Mouse (Mus musculus) layer of hippocampus, adult 2 months (tissue): Measurements from ENCODE around the gene Rnf181. TPM values are rescaled to one million over a fixed set of nuclear protein-coding genes. Genes with fewer than 3 reads are reported as not detected.

ENCODE experiments used
- DNase-seq, 2 experiments: peaks; one replicate each; pipeline ENCODE4 v3.0.0; 2022; ENCODE audit warnings: low spot score in 2 of 2
- H3K27ac ChIP-seq: fragments of 200-600 bp; 2 replicates; pipeline ENCODE4 v1.8.1; 2022
- H3K4me3 ChIP-seq: fragments of 200-600 bp; 2 replicates; pipeline ENCODE4 v1.8.1; 2022; ENCODE audit warnings: mild to moderate bottlenecking
- CTCF ChIP-seq: fragments of 200-600 bp; conservative IDR thresholded peaks from 2 replicates; pipeline ENCODE4 v1.8.1; 2022; ENCODE audit warnings: antibody characterized with exemption, mild to moderate bottlenecking, moderate library complexity
- total RNA-seq, 2 experiments: library from RNA; stranded (reverse); gene quantifications; 2 replicates each; pipeline ENCODE4 v1.2.3; 2021

The Rnf181 gene
- total RNA-seq, 2 experiments from 2014 or later: 74.7 to 86.1 TPM

DNA sequence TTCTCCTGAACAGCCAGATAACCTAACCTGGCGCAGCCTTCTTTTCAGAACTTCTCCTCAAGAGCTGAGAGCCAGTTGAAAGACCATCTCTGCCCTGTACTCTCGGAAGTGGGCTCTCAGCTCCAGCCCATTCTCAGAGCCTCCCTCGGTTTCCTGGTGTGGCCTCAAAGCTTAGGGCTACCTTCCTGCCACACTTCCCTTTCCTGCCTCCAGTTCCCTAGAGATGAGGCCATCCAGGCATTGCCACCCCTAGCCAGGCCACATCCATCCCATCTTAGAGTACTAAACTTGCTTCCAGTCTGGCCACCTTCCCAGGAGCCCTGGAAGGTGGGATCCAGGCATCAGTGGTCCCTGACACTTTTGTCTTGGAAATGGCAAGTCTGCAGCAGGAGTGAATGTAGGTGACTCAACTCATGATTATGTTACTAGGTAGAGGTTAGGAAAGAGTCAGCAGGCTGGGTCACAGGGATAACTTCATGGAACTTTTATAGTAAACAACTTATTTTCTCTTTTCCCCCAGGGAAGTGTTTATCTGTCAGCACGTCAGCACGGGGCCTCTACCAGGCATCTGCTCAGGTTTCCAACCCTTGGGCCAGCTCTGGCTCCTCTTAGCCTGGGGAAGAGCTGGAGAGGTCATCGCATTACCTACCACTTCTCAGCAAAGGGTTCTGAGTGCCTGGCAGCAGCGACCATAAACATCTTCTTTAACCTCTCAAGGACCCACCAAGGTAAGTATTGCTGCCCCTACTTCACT is 12.8 kb upstream of the Rnf181 start:
- Histone ChIP-seq H3K4me3 (peak overlapping the region; percentile 59), H3K27ac (peak overlapping the region; percentile 63; the same call in 1 of the 2 replicates)
- DNase-seq: no peak
- no peak for TF ChIP-seq CTCF

DNA sequence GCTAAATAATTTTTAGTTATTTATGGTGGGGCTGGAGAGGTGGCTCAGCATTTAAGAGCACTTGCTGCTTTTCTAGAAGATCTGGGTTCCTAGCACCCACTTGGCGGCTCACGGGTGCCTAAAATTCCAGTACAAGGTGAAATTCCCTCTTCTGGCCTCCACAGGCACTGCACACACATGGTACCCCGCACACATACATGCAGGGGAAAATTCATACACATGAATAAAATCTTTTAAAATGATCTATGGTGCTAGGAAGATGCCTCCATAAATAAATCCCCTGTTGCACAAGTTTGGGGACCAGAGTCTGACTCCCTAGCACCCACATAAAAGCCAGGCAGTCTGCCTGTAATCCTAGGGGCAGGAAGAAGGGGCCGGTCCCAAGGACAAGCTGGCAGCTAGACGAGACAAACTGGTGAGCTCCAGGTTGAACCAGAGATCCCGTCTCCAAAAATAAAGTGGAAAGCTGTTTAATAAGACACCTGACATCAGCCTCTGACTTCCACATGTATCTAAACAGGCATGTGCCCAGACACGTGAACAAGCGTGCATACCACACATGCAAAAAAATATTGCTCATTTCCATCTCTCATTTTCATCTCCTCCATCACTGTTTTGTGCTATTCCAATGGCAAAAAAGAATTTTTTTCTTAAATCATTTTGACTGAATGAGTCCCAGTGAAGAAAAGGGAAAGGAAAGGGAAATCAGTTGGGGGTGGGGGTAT is 11.9 kb upstream of the Rnf181 start:
- no peak overlapping the region for H3K27ac ChIP-seq
- TF ChIP-seq CTCF: peak; percentile 11
- DNase-seq: no peak
- H3K4me3 ChIP-seq: no peak overlapping the region

DNA sequence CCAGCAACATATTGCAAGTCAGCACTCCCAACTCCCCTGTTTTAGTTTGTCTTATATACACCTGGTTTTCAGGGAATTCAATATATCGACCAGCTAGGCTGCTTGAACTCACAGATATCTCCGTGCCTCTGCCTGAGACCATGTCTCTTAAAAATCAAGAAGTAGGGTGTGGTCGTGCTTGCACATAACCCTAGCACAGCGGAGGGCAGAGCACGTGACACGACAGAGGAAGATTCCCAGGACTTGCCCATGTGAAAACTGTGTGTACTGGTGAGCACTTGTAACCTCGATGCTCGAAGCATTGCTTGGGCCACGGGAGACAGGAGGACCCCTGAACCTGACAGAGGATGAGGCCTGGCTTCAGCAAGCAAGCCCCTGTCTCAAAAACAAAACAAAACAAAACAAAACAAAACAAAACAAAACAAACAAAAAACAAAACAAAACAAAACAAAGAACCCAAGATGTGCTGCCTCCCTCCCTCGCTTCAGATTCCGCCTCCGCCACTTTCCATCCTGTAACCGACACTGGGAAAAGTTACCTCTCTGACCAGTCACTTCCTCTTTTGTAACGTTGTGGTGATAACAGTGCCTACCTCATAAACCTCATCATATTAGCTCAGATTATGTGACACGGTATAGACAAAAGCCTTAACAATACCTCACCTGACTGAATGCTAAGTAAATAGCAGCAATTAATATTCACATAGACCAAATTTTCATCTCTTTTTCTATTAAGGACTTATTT is 8.2 kb upstream of the Rnf181 start:
- DNase-seq: no peak
- Histone ChIP-seq H3K27ac (no peak overlapping the region), H3K4me3 (no peak overlapping the region)
- TF ChIP-seq CTCF: no peak

DNA sequence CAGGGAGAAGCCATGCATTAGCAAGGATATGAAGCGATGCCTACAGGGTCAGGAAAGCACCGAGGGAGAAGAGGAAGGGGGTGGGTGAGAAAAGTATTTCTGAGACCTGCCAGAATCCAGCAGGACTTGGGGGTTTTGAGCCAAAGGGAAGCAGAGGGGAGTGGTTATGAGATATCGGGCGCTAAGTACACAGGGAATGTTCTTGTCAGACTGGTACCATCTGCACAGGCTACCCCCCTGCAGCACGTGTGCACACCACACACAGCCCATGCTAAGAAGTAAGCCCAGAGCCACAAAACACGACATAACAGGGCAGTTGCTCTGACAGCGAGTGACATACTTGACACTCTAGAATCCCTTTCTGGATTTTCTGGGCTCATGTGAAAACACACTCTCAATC is 7.5 kb upstream of the Rnf181 start:
- H3K4me3 ChIP-seq: no peak overlapping the region
- no peak overlapping the region for H3K27ac ChIP-seq
- no peak for TF ChIP-seq CTCF
- DNase-seq: no peak

DNA sequence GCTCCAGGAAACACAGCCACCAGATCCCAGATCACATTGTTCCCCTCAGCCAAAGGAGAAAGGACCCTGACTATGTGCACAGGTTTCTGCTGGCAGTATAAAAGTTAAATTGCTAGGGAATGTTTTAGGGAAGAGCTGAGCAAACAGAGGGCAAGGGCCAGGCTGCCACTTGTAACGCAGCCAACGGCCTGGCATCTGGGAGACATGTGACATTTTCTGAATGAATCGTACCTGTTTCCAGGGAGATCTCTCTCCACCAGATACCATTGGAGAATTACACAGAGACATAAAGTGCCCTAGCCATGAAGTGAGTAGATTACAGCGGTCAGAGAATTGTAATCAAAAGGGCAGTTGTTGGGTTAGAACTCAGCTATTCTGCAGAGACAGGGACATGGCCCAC is 6.4 kb upstream of the Rnf181 start:
- no peak for TF ChIP-seq CTCF
- H3K27ac ChIP-seq: no peak overlapping the region
- no peak for DNase-seq
- no peak overlapping the region for H3K4me3 ChIP-seq

DNA sequence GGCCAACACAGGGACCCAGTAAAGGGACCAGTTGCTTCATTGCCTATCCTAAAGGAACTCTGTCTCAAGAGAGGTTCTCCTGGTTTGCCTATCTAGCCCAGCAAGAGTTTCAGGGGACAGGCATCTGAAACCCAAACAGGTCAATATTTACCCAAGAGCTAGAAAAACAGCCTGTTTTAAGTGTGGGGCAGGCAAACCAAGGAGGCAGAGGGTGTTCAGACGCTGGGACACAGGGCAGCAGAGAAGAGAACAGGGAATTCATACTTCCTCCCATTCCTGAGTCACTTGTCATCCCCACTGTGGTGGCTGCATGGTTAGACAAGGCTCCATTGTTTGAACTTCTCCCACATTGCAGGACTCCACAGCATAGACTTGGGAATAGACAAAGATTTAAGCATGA is 4.8 kb upstream of the Rnf181 start:
- Histone ChIP-seq H3K4me3 (no peak overlapping the region), H3K27ac (peak overlapping the region; percentile 65; the same call in 1 of the 2 replicates)
- no peak for TF ChIP-seq CTCF
- no peak for DNase-seq

DNA sequence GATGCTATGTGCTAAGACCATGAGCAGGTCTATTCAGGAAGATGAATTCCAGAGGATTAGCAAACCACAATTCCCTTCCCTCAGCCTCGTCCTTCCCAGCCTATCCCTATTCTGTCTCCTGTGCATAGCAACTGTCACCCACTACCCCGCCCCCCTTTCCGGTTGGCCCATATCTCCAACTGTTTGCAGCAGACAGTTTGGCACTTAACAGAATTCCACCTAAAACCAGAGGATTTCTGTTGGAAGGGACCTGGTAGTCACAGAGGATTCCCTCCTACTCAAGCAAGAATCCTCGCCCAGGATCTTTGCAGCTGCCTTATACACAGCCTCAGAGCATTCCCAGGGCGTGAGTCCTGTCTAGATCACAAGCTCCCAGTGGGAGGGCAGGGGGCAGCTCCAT is 4.4 kb upstream of the Rnf181 start:
- no peak for TF ChIP-seq CTCF
- peak; percentile 57 to 63 for DNase-seq
- H3K27ac ChIP-seq: peak overlapping the region; percentile 65; the same call in 1 of the 2 replicates
- no peak overlapping the region for H3K4me3 ChIP-seq

DNA sequence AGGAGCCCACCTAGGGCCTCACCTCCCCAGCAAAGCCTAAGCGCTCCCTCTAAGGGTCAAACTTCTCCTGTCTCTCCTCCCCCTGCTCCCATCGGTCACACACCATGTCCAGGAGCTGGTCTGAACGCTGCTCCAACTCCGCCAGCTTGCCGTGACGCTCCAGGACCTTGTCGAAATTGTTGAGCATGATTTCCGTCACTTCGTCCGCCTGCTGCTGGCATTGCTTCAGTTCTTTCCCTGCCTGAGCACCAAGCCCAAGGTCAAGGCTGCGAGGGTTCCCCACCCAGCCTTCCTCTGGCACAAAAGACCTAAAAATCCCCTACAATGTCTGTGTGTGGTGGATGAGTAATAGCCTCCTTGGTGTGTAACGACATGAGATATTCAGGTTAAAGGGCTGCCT is 3.3 kb upstream of the Rnf181 start:
- no peak for TF ChIP-seq CTCF
- H3K27ac ChIP-seq: no peak overlapping the region
- no peak for DNase-seq
- no peak overlapping the region for H3K4me3 ChIP-seq

DNA sequence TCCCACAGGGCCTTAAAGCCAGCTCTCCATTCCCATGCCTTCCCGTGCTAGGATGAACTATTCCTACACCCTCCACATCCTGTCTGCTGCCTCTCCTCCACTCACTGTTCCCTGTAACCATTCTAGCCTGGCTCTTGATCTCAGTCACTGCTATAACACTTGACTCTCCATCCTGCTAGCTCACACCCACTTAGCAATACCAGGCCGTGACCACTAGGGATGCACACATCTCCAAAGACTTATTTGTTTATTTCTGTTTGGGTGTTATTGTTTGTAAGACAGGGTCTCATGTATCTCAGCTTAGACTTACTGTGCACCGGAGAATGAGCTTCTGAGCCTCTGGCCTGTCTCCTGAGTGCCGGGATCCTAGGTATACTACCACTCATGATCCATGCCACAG is 2.8 kb upstream of the Rnf181 start:
- H3K4me3 ChIP-seq: no peak overlapping the region
- H3K27ac ChIP-seq: no peak overlapping the region
- no peak for DNase-seq
- TF ChIP-seq CTCF: peak; percentile 44

DNA sequence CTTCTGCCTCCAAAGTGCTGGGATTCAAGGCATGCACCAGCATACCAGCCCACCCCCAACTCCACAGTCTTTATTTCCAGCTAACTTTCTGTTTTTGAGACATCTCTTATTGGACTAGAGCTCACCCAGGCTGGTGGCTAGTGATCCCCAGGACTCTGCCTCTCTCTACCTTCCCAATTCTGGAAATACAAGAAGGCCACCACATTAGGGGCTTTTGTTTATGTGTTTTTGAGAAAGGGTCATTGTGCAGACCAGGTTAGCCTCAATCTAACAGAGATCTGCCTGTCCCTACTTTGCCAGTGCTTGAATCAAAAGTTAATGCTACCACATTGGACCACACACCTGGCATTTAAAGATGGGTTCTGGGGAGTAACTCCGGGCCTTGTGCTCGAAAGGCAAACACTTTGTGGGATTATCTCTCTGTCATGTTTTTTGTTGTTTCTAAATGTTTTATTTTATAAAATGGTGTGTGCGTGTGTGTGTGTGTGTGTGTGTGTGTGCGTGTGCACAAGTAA is 761 bp upstream of the Rnf181 start:
- no peak overlapping the region for H3K4me3 ChIP-seq
- no peak for TF ChIP-seq CTCF
- no peak overlapping the region for H3K27ac ChIP-seq
- DNase-seq: no peak

DNA sequence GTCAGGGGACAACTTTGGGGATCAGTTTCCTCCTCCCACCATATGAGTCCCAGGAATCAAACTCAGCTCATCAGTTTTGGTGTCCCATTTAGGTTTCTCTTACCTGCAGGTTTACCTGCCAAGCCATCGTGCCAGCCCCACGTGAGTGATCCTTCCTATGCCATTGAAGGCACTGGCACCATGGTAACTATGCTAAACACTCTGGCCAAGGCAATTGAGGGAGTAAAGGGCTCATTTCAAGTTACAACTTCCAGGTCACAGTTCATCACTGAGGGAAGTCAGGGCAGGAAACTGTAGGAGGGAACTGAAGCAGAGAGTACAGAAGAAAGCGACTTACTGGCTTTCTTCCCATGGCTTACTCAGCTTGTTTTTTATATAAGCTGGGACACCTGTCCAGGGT is 452 bp downstream of the Rnf181 start:
- H3K4me3 ChIP-seq: no peak overlapping the region
- DNase-seq: no peak
- TF ChIP-seq CTCF: no peak
- no peak overlapping the region for H3K27ac ChIP-seq

DNA sequence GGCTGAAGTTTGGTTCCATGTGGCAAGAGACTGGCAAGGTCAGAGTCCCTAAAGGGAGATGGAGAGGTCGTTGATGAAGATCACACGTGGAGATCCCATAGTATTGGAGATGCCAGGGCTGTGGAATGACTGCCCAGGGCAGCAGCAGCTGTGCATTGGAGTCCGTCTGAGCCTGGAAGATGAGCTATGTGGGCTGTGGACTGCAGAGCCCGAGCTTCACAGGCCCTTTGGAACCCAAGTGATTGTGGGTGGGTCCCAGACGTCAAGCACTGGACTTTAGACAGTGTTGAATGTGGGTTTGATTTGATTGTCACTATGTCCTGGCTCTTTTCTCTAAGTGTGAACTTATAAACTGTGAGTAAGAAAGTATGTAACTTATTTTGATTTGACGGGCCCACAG is 1.8 kb downstream of the Rnf181 start:
- H3K27ac ChIP-seq: no peak overlapping the region
- H3K4me3 ChIP-seq: no peak overlapping the region
- DNase-seq: no peak
- no peak for TF ChIP-seq CTCF

DNA sequence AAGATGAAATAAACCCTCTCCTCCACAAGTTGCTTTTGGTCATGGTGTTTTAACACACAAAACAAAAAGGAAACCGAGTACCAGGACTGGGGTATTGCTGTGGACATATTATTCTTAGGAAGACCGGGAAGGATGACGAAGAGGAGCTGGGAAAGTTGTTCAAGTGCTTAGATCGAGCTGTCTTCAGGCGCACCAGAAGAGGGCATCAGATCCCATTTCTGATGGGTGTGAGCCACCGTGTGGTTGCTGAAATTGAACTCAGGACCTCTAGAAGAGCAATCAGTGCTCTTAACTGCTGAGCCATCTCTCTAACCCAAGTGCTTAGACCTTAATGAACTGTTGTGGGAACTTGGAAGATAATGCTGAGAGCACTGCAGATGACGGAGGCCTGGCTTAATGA is 2.7 kb downstream of the Rnf181 start:
- peak; percentile 66 for TF ChIP-seq CTCF
- DNase-seq: no peak
- H3K4me3 ChIP-seq: no peak overlapping the region
- no peak overlapping the region for H3K27ac ChIP-seq
